Mouse (Mus musculus): ENCODE results near the gene Mgat4d. TPM values are rescaled to one million over a fixed set of nuclear protein-coding genes. Genes with fewer than 3 reads are reported as not detected.

Gene Mgat4d
- total and polyA plus RNA-seq, 3 experiments = not detected

- Histone ChIP-seq H3K27me3 (ENCODE audit: control insufficient read depth in 1 of 2, insufficient read depth in 2 of 2, low read length in 2 of 2) (peaks cover 2 to 3% of the 10 kb centered on the region in 2 experiments), H3K36me3 (ENCODE audit: control insufficient read depth in 1 of 2, insufficient read depth in 2 of 2, low read length in 2 of 2) (no peaks in the 10 kb centered on the region), H3K4me1 (ENCODE audit: control insufficient read depth in 1 of 2, insufficient read depth in 2 of 2, low read length in 2 of 2) (no peaks in the 10 kb centered on the region), H3K79me2 (ENCODE audit: control insufficient read depth, insufficient read depth, low read length, poor library complexity) (no peaks in the 10 kb centered on the region), H3K9me3 (replicated peaks; ENCODE audit: insufficient read depth, low read length) (no peaks in the 10 kb centered on the region), H3K9ac (ENCODE audit: control insufficient read depth, low read depth, low read length, poor library complexity, severe bottlenecking) (no peak overlapping the region), H3K4me3 (ENCODE audit: control insufficient read depth in 1 of 2, insufficient read depth in 1 of 2, low read depth in 2 of 2, low read length in 2 of 2) (no peak overlapping the region), H3K27ac (ENCODE audit: control insufficient read depth, low read depth, low read length) (no peak overlapping the region)
- no peak for DNase-seq (ENCODE audit: low read depth, low spot score)
- no peak for TF ChIP-seq ZNF384 (IDR thresholded peaks at IDR 0.05; ENCODE audit: low read depth, low read length)
- no peak for TF ChIP-seq POLR2AphosphoS5 (IDR thresholded peaks at IDR 0.05; ENCODE audit: borderline replicate concordance, low read depth, low read length)
- no peak for TF ChIP-seq MYC (IDR thresholded peaks at IDR 0.05; ENCODE audit: low read depth, low read length)
Measured at GRCm38 (mm10) chr8:83397726-83398125, 49.5 kb downstream of the Mgat4d start.

GRCm38 (mm10) chr8:83405548-83405947, 57.3 kb downstream of the Mgat4d start:
- no peaks in the 10 kb centered on the region for H3K4me1 ChIP-seq (ENCODE audit: control insufficient read depth in 1 of 2, insufficient read depth in 2 of 2, low read length in 2 of 2)
- H3K36me3 ChIP-seq (ENCODE audit: control insufficient read depth in 1 of 2, insufficient read depth in 2 of 2, low read length in 2 of 2) = peaks cover 0 to 4% of the 10 kb centered on the region in 2 experiments; a peak in 2 of 4 replicates
- TF ChIP-seq MAX (IDR thresholded peaks at IDR 0.05; ENCODE audit: low read length) (no peak), TCF12 (IDR thresholded peaks at IDR 0.05; ENCODE audit: low read depth, low read length) (no peak), GATA1 (IDR thresholded peaks at IDR 0.05; ENCODE audit: low read depth, low read length) (no peak)
- no peak overlapping the region for H3K4me3 ChIP-seq (ENCODE audit: control insufficient read depth in 1 of 2, insufficient read depth in 1 of 2, low read depth in 2 of 2, low read length in 2 of 2)
- DNase-seq (ENCODE audit: low read depth, low spot score) = peak; percentile 7
- no peak overlapping the region for H3K27ac ChIP-seq (ENCODE audit: control insufficient read depth, low read depth, low read length)
- H3K79me2 ChIP-seq (ENCODE audit: control insufficient read depth, insufficient read depth, low read length, poor library complexity) = no peaks in the 10 kb centered on the region
- H3K27me3 ChIP-seq (ENCODE audit: control insufficient read depth in 1 of 2, insufficient read depth in 2 of 2, low read length in 2 of 2) = peaks cover 2 to 3% of the 10 kb centered on the region in 2 experiments; a peak in 3 of 4 replicates
- H3K9ac ChIP-seq (ENCODE audit: control insufficient read depth, low read depth, low read length, poor library complexity, severe bottlenecking) = no peak overlapping the region
- H3K9me3 ChIP-seq (replicated peaks; ENCODE audit: insufficient read depth, low read length) = no peaks in the 10 kb centered on the region

- H3K27ac ChIP-seq (ENCODE audit: control insufficient read depth, low read depth, low read length) = no peak overlapping the region
- DNase-seq (ENCODE audit: low read depth, low spot score) = peak; percentile 81
- no peak overlapping the region for H3K4me3 ChIP-seq (ENCODE audit: control insufficient read depth in 1 of 2, insufficient read depth in 1 of 2, low read depth in 2 of 2, low read length in 2 of 2)
- peaks cover 0 to 3% of the 10 kb centered on the region in 2 experiments; a peak in 3 of 4 replicates for H3K27me3 ChIP-seq (ENCODE audit: control insufficient read depth in 1 of 2, insufficient read depth in 2 of 2, low read length in 2 of 2)
- TF ChIP-seq TBP (IDR thresholded peaks at IDR 0.05; ENCODE audit: low read depth, low read length) = no peak
- TF ChIP-seq TAL1 (IDR thresholded peaks at IDR 0.05; ENCODE audit: low read length) = no peak
- no peak for TF ChIP-seq BHLHE40 (IDR thresholded peaks at IDR 0.05; ENCODE audit: borderline replicate concordance, low read depth, low read length)
- no peak for TF ChIP-seq UBTF (IDR thresholded peaks at IDR 0.05; ENCODE audit: borderline replicate concordance, insufficient read depth, low read depth, low read length)
- TF ChIP-seq MAFK (IDR thresholded peaks at IDR 0.05; ENCODE audit: borderline replicate concordance, low read depth, low read length) = no peak
- TF ChIP-seq NELFE (IDR thresholded peaks at IDR 0.05; ENCODE audit: low read depth, low read length) = no peak
- peak; percentile 63 for TF ChIP-seq SMC3 (IDR thresholded peaks at IDR 0.05; ENCODE audit: low read depth, low read length)
- TF ChIP-seq CHD1 (IDR thresholded peaks at IDR 0.05; ENCODE audit: low read depth, low read length) = no peak
- TF ChIP-seq ZMIZ1 (IDR thresholded peaks at IDR 0.05; ENCODE audit: low read depth, low read length) = no peak
- TF ChIP-seq USF1 (IDR thresholded peaks at IDR 0.05; ENCODE audit: low read depth, low read length) = no peak
- TF ChIP-seq RAD21 (IDR thresholded peaks at IDR 0.05; ENCODE audit: low read depth, low read length) = peak; percentile 57
- TF ChIP-seq MAZ (IDR thresholded peaks at IDR 0.05; ENCODE audit: low read depth, low read length) = no peak
- TF ChIP-seq GABPA (IDR thresholded peaks at IDR 0.05; ENCODE audit: low read depth, low read length) = no peak
- TF ChIP-seq POLR2AphosphoS5 (IDR thresholded peaks at IDR 0.05; ENCODE audit: borderline replicate concordance, low read depth, low read length) = no peak
- peak; percentile 38 for TF ChIP-seq ZC3H11A (IDR thresholded peaks at IDR 0.05; ENCODE audit: low read depth, low read length)
- no peak for TF ChIP-seq RCOR1 (IDR thresholded peaks at IDR 0.05; ENCODE audit: low read depth, low read length)
- TF ChIP-seq CTCF (IDR thresholded peaks at IDR 0.05 in 2 of 3, conservative IDR thresholded peaks at IDR 0.05 in 1 of 3; ENCODE audit: control insufficient read depth in 1 of 3, insufficient read depth in 1 of 3, low read depth in 2 of 3, low read length in 3 of 3, poor library complexity in 1 of 3, severe bottlenecking in 1 of 3) = peak; percentile 63 to 72 (median 69)
- TF ChIP-seq POLR2AphosphoS2 (IDR thresholded peaks at IDR 0.05; ENCODE audit: low read length) = no peak
- TF ChIP-seq HCFC1 (IDR thresholded peaks at IDR 0.05; ENCODE audit: low read depth, low read length) = no peak
- no peak for TF ChIP-seq POLR2A (IDR thresholded peaks at IDR 0.05; ENCODE audit: control insufficient read depth in 1 of 2, insufficient read depth in 1 of 2, low read depth in 1 of 2, low read length in 2 of 2, poor library complexity in 1 of 2)
- TF ChIP-seq USF2 (IDR thresholded peaks at IDR 0.05; ENCODE audit: borderline replicate concordance in 1 of 2, insufficient read depth in 1 of 2, low read depth in 1 of 2, low read length in 2 of 2) = no peak
- no peaks in the 10 kb centered on the region for H3K4me1 ChIP-seq (ENCODE audit: control insufficient read depth in 1 of 2, insufficient read depth in 2 of 2, low read length in 2 of 2)
- no peak overlapping the region for H3K9ac ChIP-seq (ENCODE audit: control insufficient read depth, low read depth, low read length, poor library complexity, severe bottlenecking)
- H3K36me3 ChIP-seq (ENCODE audit: control insufficient read depth in 1 of 2, insufficient read depth in 2 of 2, low read length in 2 of 2) = peaks cover 0 to 4% of the 10 kb centered on the region in 2 experiments; a peak in 2 of 4 replicates
- no peaks in the 10 kb centered on the region for H3K79me2 ChIP-seq (ENCODE audit: control insufficient read depth, insufficient read depth, low read length, poor library complexity)
- H3K9me3 ChIP-seq (replicated peaks; ENCODE audit: insufficient read depth, low read length) = no peaks in the 10 kb centered on the region
Measured at GRCm38 (mm10) chr8:83406836-83407235, 58.6 kb downstream of the Mgat4d start.

Measured in MEL (cell line).